Mouse (Mus musculus) C2C12 (cell line): ENCODE results near the gene Gad2.

Experiments used
- CEBPB ChIP-seq: IDR thresholded peaks from one replicate; pipeline ENCODE4 v1.6.1; 2011; ENCODE audit warnings: low read depth, mild to moderate bottlenecking, control low read depth, moderate library complexity
- CTCF ChIP-seq: IDR thresholded peaks from one replicate; pipeline ENCODE4 v1.5.1; 2011; ENCODE audit not compliant: control insufficient read depth, insufficient read depth, insufficient read length
- MYOD1 ChIP-seq: IDR thresholded peaks from one replicate; pipeline ENCODE4 v1.6.1; 2011; ENCODE audit warnings: low read depth; ENCODE audit not compliant: control insufficient read depth, insufficient read length
- MYOG ChIP-seq: IDR thresholded peaks from one replicate; pipeline ENCODE4 v1.6.1; 2011; ENCODE audit not compliant: control insufficient read depth, insufficient read length; ENCODE audit errors: extremely low read depth
- USF1 ChIP-seq: IDR thresholded peaks from one replicate; pipeline ENCODE4 v1.6.1; 2011; ENCODE audit warnings: low read depth, mild to moderate bottlenecking, control low read depth, moderate library complexity

GRCm38 (mm10) chr2:22679944-22680343, 57.9 kb downstream of the Gad2 start:
- no peak for TF ChIP-seq CTCF
- no peak for TF ChIP-seq MYOD1
- TF ChIP-seq CEBPB, result no peak
- no peak for TF ChIP-seq MYOG
- no peak for TF ChIP-seq USF1
